8 mouse cellular contexts compared by ENCODE assay signal in genomic region chr10:77566651-77567050, GRCm38 (mm10). TPM values are rescaled to one million over a fixed set of nuclear protein-coding genes. Genes with fewer than 3 reads are reported as not detected.
DNase-seq lines count a peak whose midpoint lies in the region; TF ChIP-seq lines count a peak whose summit lies in the region.
"Had no signal": no experiment of that assay in that cellular context is flagged by ENCODE, and none has a peak within 500 bp of the region (broad histone marks: within the 10 kb centered on the region; RNA-seq: fewer than 3 reads in every experiment).

No protein-coding gene starts in this region.

- no peak overlapping the region for H3K4me3 ChIP-seq in E14TG2a.4 (replicated peaks; ENCODE audit: low read length)
- H3K4me3 ChIP-seq in heart, adult 2 months, result no peak overlapping the region
- H3K4me3 ChIP-seq in layer of hippocampus, adult 2 months, result no peak overlapping the region
- no peak overlapping the region for H3K4me3 ChIP-seq in small intestine, adult 2 months (ENCODE audit: low read depth, low read length)
- H3K4me3 ChIP-seq: limb, embryonic 12.5 days had no signal

- H3K27ac ChIP-seq in heart, adult 2 months, result no peak overlapping the region
- no peak overlapping the region for H3K27ac ChIP-seq in layer of hippocampus, adult 2 months
- no peak overlapping the region for H3K27ac ChIP-seq in small intestine, adult 2 months (ENCODE audit: insufficient read depth, low read depth, low read length)
- H3K27ac ChIP-seq: limb, embryonic 12.5 days had no signal

- WGBS in heart, adult 2 months, result 13% methylated on average over 8 of the region's 8 CpGs
- 18% methylated on average over 8 of the region's 8 CpGs for WGBS in small intestine, adult 2 months

- peak; percentile 87 for DNase-seq in ZHBTc4 (ENCODE audit: low read depth, low spot score)
- DNase-seq in cerebellum, postnatal 25 days, result peak; percentile 91 to 96
- peak; percentile 83 to 90 for DNase-seq in heart, adult 2 months
- DNase-seq in layer of hippocampus, adult 2 months (ENCODE audit: low spot score in 2 of 2), result peak; percentile 78 to 87
- peak; percentile 96 for DNase-seq in lung, postnatal 14 days

- H3K9me3 ChIP-seq in E14TG2a.4 (ENCODE audit: low read length), result 0 out of 2 replicates have a peak, but pooled peaks cover 2% of the 10 kb centered on the region
- H3K9me3 ChIP-seq: limb, embryonic 12.5 days had no signal

- intact Hi-C loops in heart, adult 2 months (cut with DNase I), result loop anchor here (1.0 to 5.0 kb wide), 2 partner anchors 49 to 284 kb away; no protein-coding TSS in a partner anchor

- H3K4me1 ChIP-seq in E14TG2a.4 (replicated peaks; ENCODE audit: low read depth, low read length), result peaks cover 33% of the 10 kb centered on the region
- H3K4me1 ChIP-seq in heart, adult 2 months (ENCODE audit: control insufficient read depth, insufficient read depth, low read length), result no peaks in the 10 kb centered on the region
- H3K4me1 ChIP-seq in small intestine, adult 2 months (ENCODE audit: control insufficient read depth, insufficient read depth, insufficient read length, low read length), result peaks cover 36% of the 10 kb centered on the region

- H3K36me3 ChIP-seq in E14TG2a.4 (ENCODE audit: insufficient read depth, low read length), result no peaks in the 10 kb centered on the region
- no peaks in the 10 kb centered on the region for H3K36me3 ChIP-seq in heart, adult 2 months (ENCODE audit: control insufficient read depth, insufficient read depth, low read length)
- H3K36me3 ChIP-seq in small intestine, adult 2 months (ENCODE audit: control insufficient read depth, insufficient read depth, low read length), result no peaks in the 10 kb centered on the region
- H3K36me3 ChIP-seq: limb, embryonic 12.5 days had no signal

- peak; percentile 95 for TF ChIP-seq CTCF in E14TG2a.4 (conservative IDR thresholded peaks at IDR 0.05; ENCODE audit: low read length)
- peak; percentile 99 for TF ChIP-seq CTCF in heart, adult 2 months (IDR thresholded peaks at IDR 0.05)
- peak; percentile 97 for TF ChIP-seq CTCF in layer of hippocampus, adult 2 months (conservative IDR thresholded peaks at IDR 0.05)
- peak; percentile 99 for TF ChIP-seq CTCF in small intestine, adult 2 months (IDR thresholded peaks at IDR 0.05; ENCODE audit: extremely low read depth, insufficient read length, insufficient replicate concordance, low read depth, low read length)

- no peak for TF ChIP-seq POLR2A in heart, adult 2 months (IDR thresholded peaks at IDR 0.05; ENCODE audit: insufficient read depth, low read depth, low read length)
- no peak for TF ChIP-seq POLR2A in small intestine, adult 2 months (IDR thresholded peaks at IDR 0.05; ENCODE audit: low read depth, low read length)

- TF ChIP-seq EP300 in heart, adult 2 months (IDR thresholded peaks at IDR 0.05; ENCODE audit: insufficient read depth, low read depth, low read length), result 0 out of 2 replicates have a peak, but pooled peaks have one; percentile 50

- no peak overlapping the region for H3K9ac ChIP-seq in heart, adult 2 months (ENCODE audit: low read depth, low read length)
- H3K9ac ChIP-seq: limb, embryonic 12.5 days had no signal

- H3K27me3 ChIP-seq in E14TG2a.4 (ENCODE audit: insufficient read depth, low read length), result no peaks in the 10 kb centered on the region
- H3K27me3 ChIP-seq in heart, adult 2 months (ENCODE audit: control insufficient read depth, insufficient read depth, low read length), result no peaks in the 10 kb centered on the region
- no peaks in the 10 kb centered on the region for H3K27me3 ChIP-seq in small intestine, adult 2 months (ENCODE audit: control insufficient read depth, insufficient read depth, low read length)
- H3K27me3 ChIP-seq: limb, embryonic 12.5 days had no signal

- H3K79me2 ChIP-seq in heart, adult 2 months (replicated peaks; ENCODE audit: control insufficient read depth, insufficient read depth, low read length), result no peaks in the 10 kb centered on the region

RNA-seq across cellular contexts. Expression of gene Pttg1ip, which starts 14.9 kb away (rescaled TPM):
- total RNA-seq in heart, adult 2 months (2021), result 100 to 1,000 TPM; 131 to 132 TPM
- 119 and 168 TPM in 2 replicates for polyA plus RNA-seq in heart, adult 2 months (2012; rRNA removed)
- total RNA-seq in layer of hippocampus, adult 2 months (2021), result 10 to 100 TPM; 76.9 to 77.5 TPM
- polyA plus RNA-seq in small intestine, adult 2 months (2012; rRNA removed), result 82.9 and 176 TPM in 2 replicates

RNA-seq across cellular contexts. Expression of gene Itgb2, which starts 36.6 kb away (rescaled TPM):
- total RNA-seq in heart, adult 2 months (2021), result 10 to 100 TPM in 1 of 2 experiments, 1 to 10 TPM in 1; 7.1 to 11.2 TPM
- 6.0 and 11.6 TPM in 2 replicates for polyA plus RNA-seq in heart, adult 2 months (2012; rRNA removed)
- 1 to 10 TPM; 3.3 to 4.6 TPM for total RNA-seq in layer of hippocampus, adult 2 months (2021)
- polyA plus RNA-seq in small intestine, adult 2 months (2012; rRNA removed), result 14.3 and 17.4 TPM in 2 replicates

RNA-seq across cellular contexts. Expression of gene Sumo3, which starts 39.2 kb away (rescaled TPM):
- total RNA-seq in heart, adult 2 months (2021), result 10 to 100 TPM; 66.4 to 67.8 TPM
- polyA plus RNA-seq in heart, adult 2 months (2012; rRNA removed), result 122 and 167 TPM in 2 replicates
- total RNA-seq in layer of hippocampus, adult 2 months (2021), result 100 to 1,000 TPM; 131 to 138 TPM
- 129 and 254 TPM in 2 replicates for polyA plus RNA-seq in small intestine, adult 2 months (2012; rRNA removed)

RNA-seq across cellular contexts. Expression of gene Gm49325, which starts 39.3 kb away (rescaled TPM):
- 10 to 100 TPM; 15.5 to 15.8 TPM for total RNA-seq in heart, adult 2 months (2021)
- not detected in 2 replicates for polyA plus RNA-seq in heart, adult 2 months (2012; rRNA removed)
- total RNA-seq in layer of hippocampus, adult 2 months (2021), result 10 to 100 TPM; 18.3 to 27.0 TPM
- not detected in 2 replicates for polyA plus RNA-seq in small intestine, adult 2 months (2012; rRNA removed)

RNA-seq across cellular contexts. Expression of gene Fam207a, which starts 51.1 kb away (rescaled TPM):
- total RNA-seq in heart, adult 2 months (2021), result 10 to 100 TPM in 1 of 2 experiments, 1 to 10 TPM in 1; 8.2 to 10.3 TPM
- 10.4 and 11.1 TPM in 2 replicates for polyA plus RNA-seq in heart, adult 2 months (2012; rRNA removed)
- 10 to 100 TPM; 32.8 to 35.2 TPM for total RNA-seq in layer of hippocampus, adult 2 months (2021)
- 20.4 and 36.4 TPM in 2 replicates for polyA plus RNA-seq in small intestine, adult 2 months (2012; rRNA removed)
